ENCODE assay signal across 35 mouse cellular contexts in the genomic region with DNA sequence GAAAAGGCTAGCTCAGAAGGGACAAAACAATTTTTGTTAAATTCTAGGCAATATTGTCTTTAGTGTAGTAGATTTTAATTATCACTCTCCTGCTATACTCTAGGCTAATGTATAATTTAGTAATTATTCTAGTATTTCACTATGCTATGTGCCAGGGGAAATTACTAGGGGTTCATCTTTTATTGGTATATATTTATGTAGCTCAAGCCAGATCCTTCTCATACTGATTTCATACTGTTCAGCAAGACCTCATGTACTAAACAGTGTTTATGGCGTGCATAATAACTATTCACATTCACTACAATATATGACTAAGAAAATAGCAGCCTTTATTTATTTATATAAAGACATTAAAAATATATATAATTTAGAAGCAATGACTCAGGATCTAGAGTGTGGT.
"Had no signal": no experiment of that assay in that cellular context is flagged by ENCODE, and none has a peak within 500 bp of the region (broad histone marks: within the 10 kb centered on the region; RNA-seq: fewer than 3 reads in every experiment).

No protein-coding gene starts in this region.

- ATAC-seq: hindbrain, embryonic 16.5 days; hindbrain, postnatal 0 days; inflammation-experienced regulatory T-cells, adult 6 months; intestine, embryonic 15.5 days; intestine, embryonic 16.5 days; intestine, postnatal 0 days had no signal

- H3K9ac ChIP-seq: heart, embryonic 12.5 days; heart, embryonic 13.5 days; heart, embryonic 15.5 days; hindbrain, embryonic 12.5 days; hindbrain, embryonic 13.5 days; hindbrain, embryonic 14.5 days; hindbrain, embryonic 15.5 days; intestine, embryonic 15.5 days; kidney, embryonic 15.5 days had no signal

- H3K9me3 ChIP-seq: heart, embryonic 10.5 days; heart, embryonic 12.5 days; heart, embryonic 13.5 days; heart, embryonic 15.5 days; hindbrain, embryonic 10.5 days; hindbrain, embryonic 12.5 days; hindbrain, embryonic 13.5 days; hindbrain, embryonic 15.5 days; intestine, embryonic 15.5 days; kidney, embryonic 15.5 days had no signal

- H3K27me3 ChIP-seq: heart, embryonic 12.5 days; heart, embryonic 13.5 days; heart, embryonic 15.5 days; hindbrain, embryonic 12.5 days; hindbrain, embryonic 13.5 days; hindbrain, embryonic 15.5 days; intestine, embryonic 15.5 days; kidney, embryonic 15.5 days had no signal

- H3K27ac ChIP-seq: heart, embryonic 10.5 days; heart, embryonic 13.5 days; heart, embryonic 15.5 days; hindbrain, embryonic 10.5 days; hindbrain, embryonic 12.5 days; hindbrain, embryonic 13.5 days; hindbrain, embryonic 14.5 days; hindbrain, embryonic 15.5 days; hindbrain, postnatal 0 days; intestine, embryonic 15.5 days; kidney, embryonic 15.5 days; kidney, postnatal 0 days; layer of hippocampus, adult 2 months had no signal

- H3K4me2 ChIP-seq: heart, embryonic 11.5 days; heart, embryonic 12.5 days; heart, embryonic 13.5 days; heart, embryonic 15.5 days; hindbrain, embryonic 12.5 days; hindbrain, embryonic 13.5 days; hindbrain, embryonic 14.5 days; hindbrain, embryonic 15.5 days; intestine, embryonic 15.5 days; kidney, embryonic 15.5 days had no signal

- H3K36me3 ChIP-seq: heart, embryonic 10.5 days; heart, embryonic 12.5 days; heart, embryonic 13.5 days; heart, embryonic 15.5 days; hindbrain, embryonic 10.5 days; hindbrain, embryonic 12.5 days; hindbrain, embryonic 13.5 days; intestine, embryonic 15.5 days; kidney, embryonic 15.5 days had no signal

- DNase-seq: heart, postnatal 10 days; heart, postnatal 14 days; heart, postnatal 36 days; heart, postnatal 4 days; kidney, adult 11 months; kidney, adult 18-20 months; kidney, adult 2 months; kidney, adult 8-10 months; kidney, adult 9 months; kidney, postnatal 10 days; kidney, postnatal 14 days; kidney, postnatal 25 days; kidney, postnatal 36 days; kidney, postnatal 4 days; layer of hippocampus, adult 9-11 months; layer of hippocampus, postnatal 36 days had no signal

- H3K4me1 ChIP-seq: heart, embryonic 10.5 days; heart, embryonic 12.5 days; heart, embryonic 13.5 days; heart, embryonic 15.5 days; hindbrain, embryonic 10.5 days; hindbrain, embryonic 12.5 days; hindbrain, embryonic 13.5 days; hindbrain, embryonic 15.5 days; intestine, embryonic 15.5 days; kidney, embryonic 15.5 days had no signal

- H3K4me3 ChIP-seq: heart, embryonic 10.5 days; heart, embryonic 12.5 days; heart, embryonic 13.5 days; heart, embryonic 15.5 days; hindbrain, embryonic 10.5 days; hindbrain, embryonic 12.5 days; hindbrain, embryonic 13.5 days; hindbrain, embryonic 15.5 days; intestine, embryonic 15.5 days; kidney, embryonic 15.5 days; layer of hippocampus, adult 2 months had no signal
